Mouse (Mus musculus) G1E (cell line): ENCODE measurements around the gene Ruvbl2. TPM values are rescaled to one million over a fixed set of nuclear protein-coding genes. Genes with fewer than 3 reads are reported as not detected.
"Not testable (repeated sequence)": the region's sequence is repeated elsewhere in the genome, so short reads cannot be mapped to it uniquely, and the experiment has no call there.

Experiments
- ATAC-seq: 2 replicates; pipeline ENCODE4 v1.8.0; 2016; ENCODE audit warnings: mild to moderate bottlenecking; ENCODE audit not compliant: insufficient number of reproducible peaks, poor library complexity, low FRiP score, severe bottlenecking; ENCODE audit errors: extremely low read depth
- DNase-seq: peaks from one replicate; pipeline ENCODE4 v3.0.0; 2012; ENCODE audit warnings: low spot score
- H3K27me3 ChIP-seq: 2 replicates; pipeline ENCODE4 v1.6.1; 2012; ENCODE audit warnings: mild to moderate bottlenecking, low read length, inconsistent platforms; ENCODE audit not compliant: insufficient read depth
- H3K36me3 ChIP-seq: replicated peaks from 2 replicates; pipeline ENCODE3; 2012; ENCODE audit warnings: mild to moderate bottlenecking, inconsistent platforms
- H3K4me1 ChIP-seq: 2 replicates; pipeline ENCODE4 v1.6.1; 2012; ENCODE audit warnings: low read depth, low read length, inconsistent platforms, mixed read lengths; ENCODE audit not compliant: insufficient read depth
- H3K4me3 ChIP-seq: 2 replicates; pipeline ENCODE4 v1.5.1; 2012; ENCODE audit warnings: low read depth, mild to moderate bottlenecking, inconsistent platforms, low read length, moderate library complexity, mixed read lengths
- H3K9me3 ChIP-seq: replicated peaks from 2 replicates; pipeline ENCODE4 v1.6.1; 2012; ENCODE audit warnings: inconsistent platforms
- CTCF ChIP-seq: IDR thresholded peaks from 2 replicates; pipeline ENCODE4 v1.5.1; 2012; ENCODE audit warnings: low read depth, low read length, inconsistent platforms, mixed read lengths
- GATA1 ChIP-seq: IDR thresholded peaks from 2 replicates; pipeline ENCODE4 v1.6.1; 2012; ENCODE audit warnings: borderline replicate concordance, low read length, inconsistent platforms, mixed read lengths
- GATA2 ChIP-seq: IDR thresholded peaks from 2 replicates; pipeline ENCODE4 v1.6.1; 2012; ENCODE audit warnings: low read depth, low read length, inconsistent platforms, borderline replicate concordance
- POLR2AphosphoS5 ChIP-seq: IDR thresholded peaks from 2 replicates; pipeline ENCODE4 v1.6.1; 2012; ENCODE audit warnings: low read depth, low read length, inconsistent platforms; ENCODE audit not compliant: insufficient replicate concordance
- TAL1 ChIP-seq: conservative IDR thresholded peaks from 2 replicates; pipeline ENCODE4 v1.6.1; 2012; ENCODE audit warnings: low read depth, low read length, inconsistent platforms, mixed read lengths
- polyA plus RNA-seq: library from polyadenylated mRNA; stranded (reverse); fragments of >175 nt; gene quantifications from 2 replicates; pipeline ENCODE4 v1.2.3, GENCODE M21; 2012
- total RNA-seq, 2 experiments: library from RNA; stranded (forward) in 1 of 2; stranded (reverse) in 1 of 2; fragments of 200-1000 nt in 1 of 2; fragments of >200 nt in 1 of 2; fragmentation: Nextera tagmentation in 1 of 2; gene quantifications; 2 replicates each; pipeline ENCODE4 v1.2.3; 2014 to 2017

Gene Ruvbl2
- total and polyA plus RNA-seq, 3 experiments = 139 to 639 (median 255) TPM

- peaks cover 66% of the 10 kb centered on the region for H3K4me1 ChIP-seq
- DNase-seq = no peak
- peaks cover 82% of the 10 kb centered on the region for H3K36me3 ChIP-seq
- no peak for ATAC-seq
- no peaks in the 10 kb centered on the region for H3K27me3 ChIP-seq
- H3K9me3 ChIP-seq = no peaks in the 10 kb centered on the region
- peak overlapping the region; percentile 61; the same call in 1 of the 2 replicates for H3K4me3 ChIP-seq
- TF ChIP-seq GATA2 (no peak), POLR2AphosphoS5 (no peak), CTCF (no peak), GATA1 (no peak), TAL1 (no peak)
Observed at GRCm38 (mm10) chr7:45461781-45462180, 23.9 kb upstream of the Ruvbl2 start.

DNA sequence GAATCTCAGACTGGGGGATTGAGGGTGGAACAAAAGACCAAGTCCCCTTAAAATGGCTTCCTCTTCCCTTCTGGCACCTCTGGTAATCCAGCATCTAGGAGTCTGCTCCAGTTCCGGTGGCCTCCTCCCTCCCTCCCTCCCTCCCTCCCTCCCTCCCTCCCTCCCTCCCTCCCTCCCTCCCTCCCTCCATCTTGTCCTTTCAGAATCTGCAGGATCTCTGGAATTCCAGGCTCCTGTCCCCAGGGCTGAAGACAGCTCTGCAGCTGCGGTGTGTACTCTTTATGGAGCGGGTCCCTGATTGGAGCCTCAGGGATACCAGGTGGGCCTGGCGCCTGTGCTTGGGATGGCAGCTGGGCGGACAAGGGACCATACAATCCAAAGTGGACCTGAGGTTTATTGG, 23.4 kb upstream of the Ruvbl2 start:
- ATAC-seq (no peak), DNase-seq (peak; percentile 44)
- no peaks in the 10 kb centered on the region for H3K9me3 ChIP-seq
- peaks cover 71% of the 10 kb centered on the region for H3K4me1 ChIP-seq
- TF ChIP-seq POLR2AphosphoS5 (no peak), GATA2 (no peak), TAL1 (no peak), GATA1 (no peak), CTCF (no peak)
- peak overlapping the region; percentile 87; the same call in 1 of the 2 replicates for H3K4me3 ChIP-seq
- H3K27me3 ChIP-seq = no peaks in the 10 kb centered on the region
- H3K36me3 ChIP-seq = peaks cover 86% of the 10 kb centered on the region

- Histone ChIP-seq H3K9me3 (no peaks in the 10 kb centered on the region), H3K4me3 (peak overlapping the region; percentile 87), H3K27me3 (no peaks in the 10 kb centered on the region), H3K36me3 (peaks cover 88% of the 10 kb centered on the region), H3K4me1 (peaks cover 71% of the 10 kb centered on the region)
- DNase-seq (peak; percentile 85), ATAC-seq (peak; percentile 40)
- no peak for TF ChIP-seq TAL1
- no peak for TF ChIP-seq GATA1
- TF ChIP-seq POLR2AphosphoS5 = no peak
- TF ChIP-seq GATA2 = no peak
- TF ChIP-seq CTCF = no peak
Observed at GRCm38 (mm10) chr7:45460860-45461314, 23.0 kb upstream of the Ruvbl2 start.

- no peaks in the 10 kb centered on the region for H3K9me3 ChIP-seq
- H3K4me1 ChIP-seq = peaks cover 69% of the 10 kb centered on the region
- DNase-seq (no peak), ATAC-seq (no peak)
- peak overlapping the region; percentile 87; the same call in 1 of the 2 replicates for H3K4me3 ChIP-seq
- peaks cover 88% of the 10 kb centered on the region for H3K36me3 ChIP-seq
- no peaks in the 10 kb centered on the region for H3K27me3 ChIP-seq
- TF ChIP-seq POLR2AphosphoS5 (no peak), GATA2 (no peak), TAL1 (no peak), CTCF (no peak), GATA1 (no peak)
Observed at GRCm38 (mm10) chr7:45460377-45460776, 22.5 kb upstream of the Ruvbl2 start.

DNA sequence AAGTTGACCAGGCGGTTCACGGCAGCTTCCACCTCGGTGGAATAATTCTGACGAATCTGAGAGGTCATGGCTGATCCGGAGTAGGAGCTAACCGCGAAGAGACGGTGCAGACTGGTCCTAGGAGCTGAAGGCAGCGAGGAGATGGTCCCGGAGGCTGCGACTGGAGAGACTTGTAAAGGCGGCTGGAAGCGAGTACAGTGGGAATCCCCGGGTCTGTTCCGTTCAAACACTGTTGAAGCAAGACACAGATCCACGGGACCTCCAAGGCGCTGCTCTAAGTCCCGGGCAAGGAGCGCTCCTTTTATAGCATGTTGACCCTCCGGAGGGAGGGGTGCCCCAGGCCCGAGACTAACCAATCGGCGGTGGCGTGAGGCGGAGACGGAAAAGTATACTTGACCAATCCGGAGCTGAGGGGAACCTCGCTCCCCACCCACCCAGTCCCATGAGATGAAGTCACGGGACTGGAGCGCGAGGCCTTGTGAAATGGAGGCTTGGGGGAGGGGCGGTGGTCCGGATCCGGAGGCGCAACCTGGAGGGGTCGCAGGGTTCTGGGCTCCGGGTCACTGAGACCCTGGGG, 21.8 kb upstream of the Ruvbl2 start, which contains the start of gene Ftl1:
Ftl1 (minus strand) TSS at position 321 of the 577 bp plus-strand sequence.
- ATAC-seq = peak; percentile 79
- peaks cover 67% of the 10 kb centered on the region for H3K4me1 ChIP-seq
- peaks cover 88% of the 10 kb centered on the region for H3K36me3 ChIP-seq

DNA sequence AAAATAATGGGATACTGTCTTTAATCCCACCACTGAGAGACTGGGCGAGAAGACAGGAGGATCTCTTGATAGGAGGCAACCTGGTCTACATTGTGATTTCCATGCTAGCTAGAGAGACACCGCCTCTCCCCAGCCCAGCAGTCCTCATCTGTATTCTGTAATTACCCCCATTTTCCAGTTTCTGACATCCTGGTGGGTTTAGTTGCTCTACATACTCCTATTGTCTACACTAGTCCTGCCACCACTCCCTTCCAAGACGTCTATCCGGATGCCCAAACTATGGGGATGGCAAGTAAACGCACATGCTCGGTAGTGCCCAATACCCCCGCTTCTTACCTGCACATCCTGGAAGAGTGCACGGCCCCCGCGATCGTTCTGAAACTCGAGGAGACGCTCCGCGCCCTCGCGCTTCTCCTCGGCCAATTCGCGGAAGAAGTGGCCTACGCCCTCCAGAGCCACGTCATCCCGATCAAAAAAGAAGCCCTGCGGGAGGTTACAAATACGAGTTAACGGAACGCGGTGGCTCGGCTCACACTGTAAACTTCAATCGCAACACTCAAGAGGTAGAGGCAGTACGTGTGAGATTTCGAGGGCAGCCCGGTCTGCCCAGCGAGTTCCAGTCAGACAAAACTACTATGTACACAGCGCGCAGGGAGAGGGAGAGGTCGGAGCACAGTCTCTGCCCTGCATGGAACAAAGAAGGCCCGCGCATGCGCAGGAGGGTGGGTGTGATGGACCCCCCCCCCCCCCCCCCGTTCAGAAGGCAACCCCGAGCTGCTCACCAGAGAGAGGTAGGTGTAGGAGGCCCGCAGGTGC, 21.1 kb upstream of the Ruvbl2 start:
- TF ChIP-seq CTCF (no peak), POLR2AphosphoS5 (peak; percentile 88; the same call in 1 of the 2 replicates), GATA2 (no peak), GATA1 (no peak)
- Histone ChIP-seq H3K9me3 (no peaks in the 10 kb centered on the region), H3K4me3 (peak overlapping the region; percentile 87), H3K36me3 (peaks cover 90% of the 10 kb centered on the region), H3K27me3 (no peaks in the 10 kb centered on the region; the same call in 1 of the 2 replicates), H3K4me1 (peaks cover 65% of the 10 kb centered on the region)
- ATAC-seq (no peak; the same call in 1 of the 2 replicates), DNase-seq (peak; percentile 51)

More for the DNA sequence above, 21.8 kb upstream of the Ruvbl2 start, which contains the start of gene Ftl1:
- not testable (repeated sequence) for H3K27me3 ChIP-seq, H3K9me3 ChIP-seq
- peak; percentile 99 for DNase-seq
- TF ChIP-seq POLR2AphosphoS5 = peak; percentile 93
- peak within 1 kb of the TSS; percentile 87 for H3K4me3 ChIP-seq
